Mouse (Mus musculus) forelimb bud, embryonic 11.5 days (tissue): ENCODE results near the gene Vmn1r198.
"Not testable (repeated sequence)": the region's sequence is repeated elsewhere in the genome, so short reads cannot be mapped to it uniquely, and the experiment has no call there.

ENCODE experiments used
- DNase-seq: peaks from one replicate; pipeline ENCODE4 v3.0.0-alpha.2; 2012; ENCODE audit warnings: low read depth, low spot score

Gene Vmn1r198

GRCm38 (mm10) chr13:22350064-22350463 is at the start of gene Vmn1r198:
Gene Vmn1r198 (plus strand): TSS chr13:22350364.
- DNase-seq: no peak

- DNase-seq: not testable (repeated sequence)
These were observed 42.1 kb upstream of the Vmn1r198 start for GRCm38 (mm10) chr13:22308075-22308474.

GRCm38 (mm10) chr13:22315361-22315760 is 34.8 kb upstream of the Vmn1r198 start:
- DNase-seq: no peak

GRCm38 (mm10) chr13:22317366-22317765 is 32.8 kb upstream of the Vmn1r198 start:
- DNase-seq: no peak

- no peak for DNase-seq
These were observed 30.1 kb upstream of the Vmn1r198 start for GRCm38 (mm10) chr13:22320091-22320490.

GRCm38 (mm10) chr13:22324289-22324688 is 25.9 kb upstream of the Vmn1r198 start, which contains the start of gene Vmn1r197:
Gene Vmn1r197 (plus strand): TSS chr13:22324589.
- DNase-seq: no peak

- no peak for DNase-seq
These were observed 16.9 kb upstream of the Vmn1r198 start for GRCm38 (mm10) chr13:22333269-22333668.

- DNase-seq: no peak
These were observed 14.6 kb upstream of the Vmn1r198 start for GRCm38 (mm10) chr13:22335565-22335964.

- DNase-seq: no peak
These were observed 649 bp downstream of the Vmn1r198 start for GRCm38 (mm10) chr13:22350813-22351212.

- no peak for DNase-seq
These were observed 29.4 kb downstream of the Vmn1r198 start, which contains the start of gene Vmn1r199 for GRCm38 (mm10) chr13:22379518-22379917. Gene Vmn1r199 (plus strand): TSS chr13:22379818.

- DNase-seq: not testable (repeated sequence)
These were observed 31.0 kb downstream of the Vmn1r198 start for GRCm38 (mm10) chr13:22381128-22381527.

GRCm38 (mm10) chr13:22383401-22383800 is 33.2 kb downstream of the Vmn1r198 start:
- no peak for DNase-seq

GRCm38 (mm10) chr13:22387050-22387449 is 36.9 kb downstream of the Vmn1r198 start:
- DNase-seq: no peak

- peak; percentile 14 for DNase-seq
These were observed 39.9 kb downstream of the Vmn1r198 start, which contains the start of gene Vmn1r200 for GRCm38 (mm10) chr13:22390073-22390472. Gene Vmn1r200 (plus strand): TSS chr13:22390373.

GRCm38 (mm10) chr13:22402978-22403377 is 52.8 kb downstream of the Vmn1r198 start:
- DNase-seq: no peak
